Mouse (Mus musculus): Measurements from ENCODE around the gene Sys1. TPM values are rescaled to one million over a fixed set of nuclear protein-coding genes. Genes with fewer than 3 reads are reported as not detected.

Sys1 gene
- polyA plus RNA-seq, 1 experiment from 2014 or later, result 88.2 TPM

DNA sequence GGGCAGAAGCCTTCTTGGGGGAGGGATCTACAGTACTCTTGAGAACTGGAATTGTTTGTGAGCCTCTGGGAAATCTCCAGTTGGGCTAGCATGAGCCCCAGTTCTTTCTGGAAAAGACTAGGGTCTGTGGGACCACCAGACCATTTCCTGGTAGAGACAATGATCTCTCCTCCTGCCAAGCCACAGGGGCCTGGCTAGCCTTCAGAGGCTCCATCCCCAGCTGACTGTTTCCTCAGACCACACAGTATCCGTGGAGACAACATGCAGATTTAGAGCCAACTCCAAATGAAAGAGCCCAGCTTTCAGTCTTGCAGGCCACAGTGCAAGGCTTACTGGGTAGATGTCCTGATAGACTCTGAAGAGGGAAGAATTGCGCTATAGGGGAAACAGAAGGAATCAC, 37.4 kb downstream of the Sys1 start:
- peak; percentile 49; the same call in 1 of the 2 replicates for ATAC-seq (ENCODE audit: low FRiP score, low read depth)
- Histone ChIP-seq H3K27ac (replicated peaks) (no peak overlapping the region), H3K36me3 (peaks cover 14% of the 10 kb centered on the region), H3K4me2 (no peak overlapping the region), H3K9me3 (no peaks in the 10 kb centered on the region), H3K9ac (no peak overlapping the region), H3K4me3 (no peak overlapping the region), H3K27me3 (no peaks in the 10 kb centered on the region), H3K4me1 (replicated peaks) (peaks cover 19% of the 10 kb centered on the region)
- WGBS, result 44% methylated on average over 2 of the region's 2 CpGs

DNA sequence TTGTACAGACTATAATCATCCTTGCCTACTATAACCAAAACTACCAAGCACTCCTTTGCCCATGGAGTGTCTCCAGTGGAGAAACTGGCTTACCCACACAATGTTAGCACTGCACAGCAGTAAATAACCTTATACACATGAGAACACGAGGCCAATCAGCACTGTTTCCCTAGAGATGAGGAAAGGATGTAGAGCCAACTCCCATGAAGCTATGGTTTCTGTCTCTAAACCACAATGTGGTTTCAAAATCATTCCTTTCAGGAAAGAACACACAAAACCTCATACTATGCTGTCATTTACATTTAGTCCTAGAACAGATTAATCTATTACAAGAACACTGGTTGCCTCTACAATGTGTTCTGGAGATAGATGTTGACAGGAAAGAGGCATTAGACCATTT, 39.6 kb downstream of the Sys1 start:
- no peak for ATAC-seq (ENCODE audit: low FRiP score, low read depth)
- no peak overlapping the region for H3K27ac ChIP-seq (replicated peaks)
- H3K4me1 ChIP-seq (replicated peaks), result peaks cover 23% of the 10 kb centered on the region
- peaks cover 15% of the 10 kb centered on the region for H3K36me3 ChIP-seq
- H3K9me3 ChIP-seq, result no peaks in the 10 kb centered on the region
- WGBS, result 59% methylated on average over 1 of the region's 1 CpGs
- no peak overlapping the region for H3K9ac ChIP-seq
- peak overlapping the region; percentile 89 for H3K4me2 ChIP-seq
- no peaks in the 10 kb centered on the region for H3K27me3 ChIP-seq
- peak overlapping the region; percentile 58 for H3K4me3 ChIP-seq

DNA sequence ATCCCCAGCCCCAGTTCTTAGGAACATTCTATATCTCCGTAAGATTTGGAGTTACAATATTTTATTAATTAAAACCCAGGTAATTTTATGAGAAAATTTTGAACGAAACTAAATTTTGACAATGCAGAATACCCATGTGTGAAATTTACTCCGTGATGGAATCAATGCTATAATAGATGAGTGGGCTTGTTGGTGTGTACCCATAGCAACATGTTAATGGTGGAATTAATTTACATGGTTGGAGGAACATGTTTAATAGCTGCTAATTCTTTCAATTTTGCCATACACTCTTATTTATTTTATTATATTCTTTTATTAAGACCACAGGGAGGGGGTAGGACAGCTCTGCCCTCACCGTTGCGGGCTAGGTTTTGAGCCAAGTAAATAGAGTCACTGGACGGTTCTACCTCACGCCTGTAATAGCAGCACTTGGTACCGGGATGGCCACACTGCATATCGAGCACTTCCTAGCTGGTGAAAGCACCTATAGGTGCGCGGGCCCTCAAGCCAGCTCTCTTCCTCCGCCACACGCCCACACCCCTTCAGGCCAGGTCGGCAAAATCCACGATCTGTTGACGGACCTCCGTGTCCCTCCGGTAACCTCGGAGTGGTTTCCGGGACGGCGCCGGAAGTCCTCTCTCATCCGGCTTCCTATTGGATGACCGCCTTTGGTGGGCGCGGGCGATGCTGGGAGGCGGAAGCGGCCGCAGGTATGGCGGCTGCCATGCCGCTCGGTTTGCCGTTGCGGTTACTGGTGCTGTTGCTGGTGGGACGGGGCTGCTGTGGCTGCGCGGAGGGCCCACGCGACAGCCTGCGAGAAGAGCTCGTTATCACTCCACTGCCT, 40.3 kb downstream of the Sys1 start, which contains the start of gene Pigt:
Pigt (plus strand) TSS at position 674 of the 844 bp plus-strand sequence.
- 4% methylated on average over 43 of the region's 43 CpGs for WGBS
- peaks cover 23% of the 10 kb centered on the region for H3K4me1 ChIP-seq (replicated peaks)
- H3K27ac ChIP-seq (replicated peaks), result peak within 1 kb of the TSS; percentile 82
- peak; percentile 94 for ATAC-seq (ENCODE audit: low FRiP score, low read depth)
- peak within 1 kb of the TSS; percentile 68 for H3K9ac ChIP-seq
- peak within 1 kb of the TSS; percentile 58 for H3K4me3 ChIP-seq
- H3K9me3 ChIP-seq, result no peaks in the 10 kb centered on the region
- no peaks in the 10 kb centered on the region for H3K27me3 ChIP-seq
- peaks cover 21% of the 10 kb centered on the region for H3K36me3 ChIP-seq
- peak within 1 kb of the TSS; percentile 89 for H3K4me2 ChIP-seq

DNA sequence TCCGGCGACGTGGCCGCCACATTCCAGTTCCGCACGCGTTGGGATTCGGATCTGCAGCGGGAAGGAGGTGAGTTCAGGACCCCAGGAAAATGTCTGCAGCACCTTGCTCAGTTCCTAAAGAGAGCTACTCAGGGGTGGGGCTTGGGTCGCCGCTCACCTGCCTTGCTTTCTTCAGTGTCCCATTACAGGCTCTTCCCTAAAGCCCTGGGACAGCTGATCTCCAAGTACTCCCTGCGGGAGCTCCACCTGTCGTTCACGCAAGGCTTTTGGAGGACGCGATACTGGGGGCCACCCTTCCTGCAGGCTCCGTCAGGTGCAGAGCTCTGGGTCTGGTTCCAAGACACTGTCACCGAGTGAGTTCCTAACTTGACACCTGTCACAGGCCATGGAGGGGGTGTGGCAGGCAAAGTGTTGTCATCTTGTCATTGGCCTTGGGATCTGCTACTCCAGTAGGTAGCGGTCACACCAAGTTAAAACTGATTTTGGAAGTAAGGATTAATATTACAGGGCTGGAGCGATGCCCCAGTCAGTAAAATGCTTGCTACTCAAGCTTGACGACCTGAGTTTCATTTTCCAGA, 41.0 kb downstream of the Sys1 start:
- Histone ChIP-seq H3K9me3 (no peaks in the 10 kb centered on the region), H3K27ac (replicated peaks) (peak overlapping the region; percentile 82; the same call in 1 of the 2 replicates), H3K4me2 (peak overlapping the region; percentile 89), H3K36me3 (peaks cover 28% of the 10 kb centered on the region), H3K4me1 (replicated peaks) (peaks cover 23% of the 10 kb centered on the region), H3K9ac (peak overlapping the region; percentile 68), H3K4me3 (peak overlapping the region; percentile 58), H3K27me3 (no peaks in the 10 kb centered on the region)
- peak; percentile 67 for ATAC-seq (ENCODE audit: low FRiP score, low read depth)
- WGBS, result 7% methylated on average over 21 of the region's 21 CpGs

DNA sequence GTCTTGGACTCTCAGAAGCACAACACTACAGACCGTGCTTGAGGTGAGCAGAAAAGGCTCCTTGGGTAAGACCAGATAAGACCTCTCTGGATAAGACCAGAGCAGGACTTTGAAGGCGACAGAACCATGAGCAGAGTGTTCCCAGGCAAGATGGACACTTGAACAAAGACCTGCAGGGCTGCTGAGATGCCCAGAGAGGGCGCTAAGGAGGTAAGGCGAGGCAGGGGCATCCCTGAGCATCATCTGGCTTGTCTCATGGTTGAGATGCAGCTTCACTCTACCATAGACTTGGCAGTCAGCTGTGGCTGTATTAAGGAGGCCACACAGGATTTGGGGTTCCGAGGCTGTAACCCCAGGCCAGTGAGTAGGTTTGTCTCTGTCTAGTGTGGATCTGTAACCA, 42.6 kb downstream of the Sys1 start:
- no peak for ATAC-seq (ENCODE audit: low FRiP score, low read depth)
- H3K36me3 ChIP-seq, result peaks cover 43% of the 10 kb centered on the region

DNA sequence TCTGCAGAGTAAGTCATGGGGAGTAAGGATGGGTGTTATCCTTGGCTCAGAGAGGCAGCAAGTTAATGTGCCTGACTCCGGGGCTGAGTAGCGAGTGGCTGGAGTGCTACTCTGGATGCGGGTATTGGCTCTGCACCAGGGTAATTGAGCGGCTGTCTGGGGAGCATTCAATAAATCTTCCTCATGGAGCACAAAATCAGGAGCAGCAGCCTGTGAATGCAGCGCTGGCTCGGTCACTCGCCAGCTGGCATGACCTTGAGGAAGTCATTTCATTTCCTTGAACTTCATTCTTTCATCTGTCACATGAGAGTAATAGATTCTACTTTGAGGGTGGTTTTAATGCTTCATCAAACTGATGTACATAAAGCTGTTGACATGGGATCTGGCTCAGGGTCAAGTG, 43.7 kb downstream of the Sys1 start:
- Histone ChIP-seq H3K27me3 (no peaks in the 10 kb centered on the region), H3K9me3 (peaks cover 7% of the 10 kb centered on the region; the same call in 1 of the 2 replicates), H3K9ac (no peak overlapping the region), H3K36me3 (peaks cover 55% of the 10 kb centered on the region), H3K4me3 (no peak overlapping the region), H3K27ac (replicated peaks) (no peak overlapping the region), H3K4me2 (no peak overlapping the region), H3K4me1 (replicated peaks) (peaks cover 23% of the 10 kb centered on the region)
- WGBS, result 77% methylated on average over 7 of the region's 7 CpGs
- ATAC-seq (ENCODE audit: low FRiP score, low read depth), result 0 out of 2 replicates have a peak, but pooled peaks have one; percentile 9

More for the DNA sequence above, 42.6 kb downstream of the Sys1 start:
- 71% methylated on average over 5 of the region's 5 CpGs for WGBS
- peaks cover 23% of the 10 kb centered on the region for H3K4me1 ChIP-seq (replicated peaks)
- H3K4me3 ChIP-seq, result no peak overlapping the region
- no peak overlapping the region for H3K4me2 ChIP-seq
- no peak overlapping the region for H3K27ac ChIP-seq (replicated peaks)
- peaks cover 6% of the 10 kb centered on the region; the same call in 1 of the 2 replicates for H3K9me3 ChIP-seq
- H3K27me3 ChIP-seq, result no peaks in the 10 kb centered on the region
- H3K9ac ChIP-seq, result no peak overlapping the region

DNA sequence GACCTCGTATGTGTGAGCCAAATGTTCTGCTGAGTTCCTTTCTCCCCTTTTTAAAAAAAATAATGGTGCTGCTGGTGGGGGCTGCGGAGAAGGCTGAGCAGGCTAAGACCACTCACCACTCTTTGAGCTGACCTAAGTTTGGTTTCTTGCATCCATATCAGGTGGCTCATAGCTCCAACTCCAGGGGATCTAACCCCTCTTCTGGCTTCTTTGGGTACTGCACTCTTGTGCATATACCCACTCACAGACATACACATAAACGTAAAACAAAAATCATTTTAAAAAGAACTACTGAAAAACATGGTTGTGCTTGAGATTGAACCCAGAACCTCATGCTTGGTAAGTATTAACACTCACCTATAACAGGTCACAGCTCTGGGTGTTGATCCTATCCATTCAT, 48.2 kb downstream of the Sys1 start:
- Histone ChIP-seq H3K4me2 (no peak overlapping the region), H3K27ac (replicated peaks) (no peak overlapping the region), H3K36me3 (peaks cover 57% of the 10 kb centered on the region), H3K27me3 (no peaks in the 10 kb centered on the region), H3K9ac (no peak overlapping the region), H3K9me3 (peaks cover 7% of the 10 kb centered on the region; the same call in 1 of the 2 replicates), H3K4me3 (no peak overlapping the region), H3K4me1 (replicated peaks) (no peaks in the 10 kb centered on the region)
- WGBS, result 96% methylated on average over 3 of the region's 3 CpGs
- no peak for ATAC-seq (ENCODE audit: low FRiP score, low read depth)

DNA sequence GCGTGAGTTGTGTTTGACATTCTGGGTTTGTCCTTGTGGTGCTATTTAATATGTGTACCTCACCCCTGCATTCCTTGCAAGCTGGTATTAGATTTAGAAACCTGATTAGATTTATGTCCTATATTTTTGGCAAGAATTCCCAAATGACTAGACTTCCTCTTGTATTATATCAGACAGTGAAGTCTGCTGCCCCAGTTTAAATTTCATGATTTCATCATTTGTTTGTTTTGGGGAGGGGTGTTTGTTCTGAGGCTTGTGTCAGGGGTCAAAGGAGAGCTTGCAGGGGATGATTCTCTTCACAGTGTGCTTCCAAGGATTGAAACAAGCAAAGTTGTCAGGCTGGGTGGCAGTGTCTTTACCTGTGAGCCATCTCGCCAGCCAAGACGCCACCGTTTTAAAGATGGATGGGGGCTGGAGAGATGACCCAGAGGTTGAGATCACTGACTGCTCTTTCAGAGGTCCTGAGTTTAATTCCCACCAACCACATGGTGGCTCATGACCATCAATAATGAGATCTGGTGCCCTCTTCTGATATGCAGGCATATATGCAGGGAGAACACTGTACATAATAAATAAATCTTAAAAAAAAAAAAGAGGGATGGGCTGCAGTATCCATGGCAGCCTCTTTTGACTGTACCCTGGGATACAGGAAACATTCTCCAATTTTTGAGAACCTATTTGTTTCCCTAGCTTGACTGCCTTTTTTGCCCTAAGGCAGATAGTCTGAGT, 49.0 kb downstream of the Sys1 start:
- Histone ChIP-seq H3K9me3 (peaks cover 7% of the 10 kb centered on the region; the same call in 1 of the 2 replicates), H3K27me3 (no peaks in the 10 kb centered on the region), H3K27ac (replicated peaks) (no peak overlapping the region), H3K9ac (no peak overlapping the region), H3K4me3 (no peak overlapping the region), H3K36me3 (peaks cover 49% of the 10 kb centered on the region), H3K4me1 (replicated peaks) (no peaks in the 10 kb centered on the region), H3K4me2 (no peak overlapping the region)
- 93% methylated on average over 4 of the region's 4 CpGs for WGBS
- ATAC-seq (ENCODE audit: low FRiP score, low read depth), result no peak

DNA sequence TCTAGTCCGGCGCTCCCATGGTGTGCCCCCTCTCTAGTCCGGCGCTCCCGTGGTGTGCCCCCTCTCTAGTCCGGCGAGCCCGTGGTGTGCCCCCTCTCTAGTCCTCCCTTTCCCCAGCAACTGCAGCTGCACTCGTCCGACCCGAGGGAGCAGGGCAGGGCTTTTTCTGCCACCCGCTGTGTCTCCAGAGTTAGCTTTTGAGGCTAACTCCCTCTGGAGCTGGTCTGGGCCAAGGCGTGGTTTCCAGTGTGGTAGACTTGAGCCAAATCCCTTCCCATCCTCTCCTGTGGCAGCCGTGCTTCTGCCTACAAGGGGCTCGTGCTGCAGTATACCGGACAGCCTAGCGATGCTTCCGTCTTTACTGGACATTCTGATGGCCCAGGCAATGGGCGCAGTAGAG, 51.0 kb downstream of the Sys1 start:
- H3K27me3 ChIP-seq, result no peaks in the 10 kb centered on the region
- H3K9ac ChIP-seq, result no peak overlapping the region
- no peak for ATAC-seq (ENCODE audit: low FRiP score, low read depth)
- H3K4me2 ChIP-seq, result no peak overlapping the region
- peaks cover 31% of the 10 kb centered on the region for H3K36me3 ChIP-seq
- peaks cover 7% of the 10 kb centered on the region; the same call in 1 of the 2 replicates for H3K9me3 ChIP-seq
- no peak overlapping the region for H3K4me3 ChIP-seq
- no peak overlapping the region for H3K27ac ChIP-seq (replicated peaks)
- no peaks in the 10 kb centered on the region for H3K4me1 ChIP-seq (replicated peaks)
- 86% methylated on average over 19 of the region's 19 CpGs for WGBS

DNA sequence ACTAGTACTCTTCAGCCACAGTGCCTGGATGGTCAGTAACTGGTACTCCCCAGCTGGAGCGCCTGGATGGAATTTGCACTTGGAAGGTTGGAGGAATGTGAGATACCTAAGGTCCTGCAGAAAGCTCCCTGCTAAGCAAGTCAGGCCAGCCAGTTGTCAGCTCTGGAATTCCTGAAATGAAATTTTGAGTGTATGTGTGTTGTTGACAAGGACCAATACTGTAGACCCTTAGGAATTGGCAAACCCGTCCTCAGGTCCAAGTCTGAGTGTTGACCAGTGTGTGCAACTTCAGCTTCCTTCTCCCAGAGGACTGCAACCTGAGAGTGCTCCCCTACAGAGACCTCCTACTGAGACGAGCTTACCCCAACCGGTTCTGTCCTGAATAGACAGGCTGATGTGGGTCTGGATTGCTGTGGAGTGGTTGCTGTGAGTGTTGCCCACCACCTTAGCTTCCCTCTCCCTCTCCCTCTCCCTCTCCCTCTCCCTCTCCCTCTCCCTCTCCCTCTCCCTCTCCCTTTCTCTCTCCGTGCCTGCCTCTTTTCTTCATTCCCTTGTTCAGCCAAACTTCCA, 53.9 kb downstream of the Sys1 start:
- Histone ChIP-seq H3K27ac (replicated peaks) (no peak overlapping the region), H3K9me3 (no peaks in the 10 kb centered on the region), H3K36me3 (peaks cover 2% of the 10 kb centered on the region; the same call in 1 of the 2 replicates), H3K4me1 (replicated peaks) (no peaks in the 10 kb centered on the region), H3K27me3 (no peaks in the 10 kb centered on the region), H3K4me3 (no peak overlapping the region), H3K9ac (no peak overlapping the region), H3K4me2 (no peak overlapping the region)
- no peak for ATAC-seq (ENCODE audit: low FRiP score, low read depth)
- WGBS, result 49% methylated on average over 5 of the region's 5 CpGs

DNA sequence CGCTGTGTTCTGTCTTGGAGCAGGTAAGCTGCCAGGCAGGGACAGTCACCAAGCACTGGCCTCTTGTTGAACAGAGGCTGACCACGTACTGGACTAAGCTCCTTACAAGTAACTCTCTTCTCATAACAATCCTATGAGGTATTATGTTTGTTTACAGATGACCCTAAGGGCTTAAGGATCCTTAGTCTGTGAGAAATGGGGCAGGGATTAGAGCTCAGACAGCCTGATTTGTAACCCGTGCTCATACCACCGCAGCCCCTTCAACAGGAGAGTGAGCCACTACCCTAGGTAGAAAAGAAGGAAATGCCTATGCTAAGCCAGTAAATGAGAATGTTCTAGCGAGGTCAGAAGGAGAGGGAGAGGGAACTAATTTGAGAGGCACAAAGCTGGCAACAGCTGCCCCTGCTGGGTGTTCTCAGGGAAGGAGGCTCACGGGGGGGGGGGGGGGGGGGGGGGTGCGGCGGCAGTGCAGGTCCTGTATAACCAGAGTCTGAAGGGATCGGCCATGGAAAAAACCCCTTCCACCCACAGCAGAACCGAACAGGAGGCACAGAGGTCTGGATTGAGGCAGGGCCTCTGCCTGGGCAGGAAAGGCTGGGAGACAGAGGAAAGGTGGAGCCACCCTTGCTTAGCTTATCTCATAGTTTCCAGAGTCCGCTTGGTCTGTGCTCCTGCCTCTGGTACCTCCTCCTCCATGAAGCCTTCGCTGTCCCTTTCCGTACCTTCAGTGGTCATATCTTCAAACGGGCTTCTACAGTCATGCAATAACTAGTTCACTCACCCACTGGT, 55.6 kb downstream of the Sys1 start:
- Histone ChIP-seq H3K9ac (no peak overlapping the region), H3K27ac (replicated peaks) (no peak overlapping the region), H3K36me3 (no peaks in the 10 kb centered on the region), H3K4me2 (no peak overlapping the region), H3K4me1 (replicated peaks) (no peaks in the 10 kb centered on the region), H3K9me3 (no peaks in the 10 kb centered on the region), H3K4me3 (no peak overlapping the region), H3K27me3 (no peaks in the 10 kb centered on the region)
- no peak for ATAC-seq (ENCODE audit: low FRiP score, low read depth)
- 77% methylated on average over 11 of the region's 14 CpGs for WGBS

All from hindbrain, embryonic 15.5 days (tissue).